Mouse (Mus musculus): Measurements from ENCODE around the gene Gm853. TPM values are rescaled to one million over a fixed set of nuclear protein-coding genes. Genes with fewer than 3 reads are reported as not detected.

Gene Gm853
- polyA plus RNA-seq, 1 experiment, result 0.11 TPM

GRCm38 (mm10) chr4:130236361-130236760 is 14.2 kb upstream of the Gm853 start:
- H3K4me3 ChIP-seq (replicated peaks), result no peak overlapping the region
- H3K36me3 ChIP-seq (replicated peaks; ENCODE audit: low read length), result no peaks in the 10 kb centered on the region
- TF ChIP-seq GATA1 (IDR thresholded peaks at IDR 0.05; ENCODE audit: borderline replicate concordance, low read length) (no peak), FLI1 (IDR thresholded peaks at IDR 0.05; ENCODE audit: low read length) (no peak)
- peaks cover 13% of the 10 kb centered on the region for H3K27me3 ChIP-seq (replicated peaks)
- no peaks in the 10 kb centered on the region for H3K4me1 ChIP-seq
- peaks cover 32% of the 10 kb centered on the region for H3K9me3 ChIP-seq

GRCm38 (mm10) chr4:130224071-130224470 is 1.9 kb upstream of the Gm853 start:
- Histone ChIP-seq H3K27me3 (replicated peaks) (peaks cover 51% of the 10 kb centered on the region), H3K4me3 (replicated peaks) (no peak overlapping the region), H3K9me3 (no peaks in the 10 kb centered on the region), H3K4me1 (peaks cover 3% of the 10 kb centered on the region; the same call in 1 of the 2 replicates), H3K36me3 (replicated peaks; ENCODE audit: low read length) (no peaks in the 10 kb centered on the region)
- TF ChIP-seq FLI1 (IDR thresholded peaks at IDR 0.05; ENCODE audit: low read length) (no peak), GATA1 (IDR thresholded peaks at IDR 0.05; ENCODE audit: borderline replicate concordance, low read length) (no peak)

DNA sequence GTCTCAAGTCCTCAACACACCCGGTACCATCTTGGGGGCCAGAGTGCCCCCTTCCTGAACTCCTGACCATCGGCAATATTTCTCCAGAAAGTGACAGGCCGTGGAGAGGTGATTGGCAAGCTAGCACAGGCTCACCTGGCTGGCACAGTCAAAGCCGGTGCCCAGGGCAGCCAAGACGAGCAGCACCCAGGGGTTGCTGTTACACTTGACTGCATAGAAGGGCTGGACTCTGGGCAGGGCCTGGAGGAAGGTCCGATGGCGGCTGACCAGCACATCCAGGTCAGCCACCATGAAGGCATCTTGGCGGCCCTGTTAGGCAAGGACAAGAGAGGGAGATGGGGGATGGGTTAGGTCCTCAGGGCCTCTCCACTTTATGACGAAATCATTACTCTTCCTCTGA is 2.0 kb downstream of the Gm853 start:
- Histone ChIP-seq H3K36me3 (replicated peaks; ENCODE audit: low read length) (no peaks in the 10 kb centered on the region), H3K9me3 (peaks cover 4% of the 10 kb centered on the region; the same call in 1 of the 2 replicates), H3K27me3 (replicated peaks) (peaks cover 59% of the 10 kb centered on the region), H3K4me3 (replicated peaks) (no peak overlapping the region), H3K4me1 (peaks cover 3% of the 10 kb centered on the region; the same call in 1 of the 2 replicates)
- TF ChIP-seq FLI1 (IDR thresholded peaks at IDR 0.05; ENCODE audit: low read length) (no peak), GATA1 (IDR thresholded peaks at IDR 0.05; ENCODE audit: borderline replicate concordance, low read length) (no peak)

- Histone ChIP-seq H3K27me3 (replicated peaks) (peaks cover 59% of the 10 kb centered on the region), H3K9me3 (peaks cover 6% of the 10 kb centered on the region; the same call in 1 of the 2 replicates), H3K36me3 (replicated peaks; ENCODE audit: low read length) (no peaks in the 10 kb centered on the region), H3K4me1 (peaks cover 22% of the 10 kb centered on the region), H3K4me3 (replicated peaks) (no peak overlapping the region)
- TF ChIP-seq FLI1 (IDR thresholded peaks at IDR 0.05; ENCODE audit: low read length) (no peak), GATA1 (IDR thresholded peaks at IDR 0.05; ENCODE audit: borderline replicate concordance, low read length) (no peak)
Measured at GRCm38 (mm10) chr4:130215392-130215791, 6.8 kb downstream of the Gm853 start.

GRCm38 (mm10) chr4:130213857-130214256 is 8.3 kb downstream of the Gm853 start:
- no peak for TF ChIP-seq FLI1 (IDR thresholded peaks at IDR 0.05; ENCODE audit: low read length)
- no peak for TF ChIP-seq GATA1 (IDR thresholded peaks at IDR 0.05; ENCODE audit: borderline replicate concordance, low read length)
- Histone ChIP-seq H3K27me3 (replicated peaks) (peaks cover 51% of the 10 kb centered on the region), H3K9me3 (peaks cover 6% of the 10 kb centered on the region; the same call in 1 of the 2 replicates), H3K4me3 (replicated peaks) (no peak overlapping the region), H3K36me3 (replicated peaks; ENCODE audit: low read length) (no peaks in the 10 kb centered on the region), H3K4me1 (peaks cover 22% of the 10 kb centered on the region)

DNA sequence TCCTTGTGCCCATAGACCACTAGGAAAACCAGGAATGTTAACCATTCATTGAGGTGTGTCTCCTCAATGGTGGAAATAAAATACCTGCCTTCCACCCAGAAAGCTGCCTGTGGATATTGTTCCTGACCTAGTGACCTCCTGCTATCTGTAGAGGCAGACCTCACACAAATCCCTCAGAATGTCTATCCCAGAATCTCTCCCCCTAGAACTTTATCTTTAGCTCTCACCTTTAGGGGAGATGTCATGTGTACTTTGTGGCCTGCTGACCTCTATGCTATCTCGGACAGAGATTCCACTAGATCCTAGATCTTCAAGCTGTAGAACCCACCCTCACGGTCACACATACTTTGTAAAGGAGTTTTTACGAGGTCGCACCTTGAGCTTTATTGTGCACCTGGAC is 9.0 kb downstream of the Gm853 start:
- no peak for TF ChIP-seq GATA1 (IDR thresholded peaks at IDR 0.05; ENCODE audit: borderline replicate concordance, low read length)
- TF ChIP-seq FLI1 (IDR thresholded peaks at IDR 0.05; ENCODE audit: low read length), result no peak
- H3K36me3 ChIP-seq (replicated peaks; ENCODE audit: low read length), result no peaks in the 10 kb centered on the region
- H3K9me3 ChIP-seq, result peaks cover 6% of the 10 kb centered on the region; the same call in 1 of the 2 replicates
- peaks cover 47% of the 10 kb centered on the region for H3K27me3 ChIP-seq (replicated peaks)
- peaks cover 22% of the 10 kb centered on the region for H3K4me1 ChIP-seq
- H3K4me3 ChIP-seq (replicated peaks), result no peak overlapping the region

- Histone ChIP-seq H3K36me3 (replicated peaks; ENCODE audit: low read length) (no peaks in the 10 kb centered on the region), H3K27me3 (replicated peaks) (peaks cover 44% of the 10 kb centered on the region), H3K4me1 (peaks cover 22% of the 10 kb centered on the region), H3K4me3 (replicated peaks) (no peak overlapping the region), H3K9me3 (peaks cover 10% of the 10 kb centered on the region)
- TF ChIP-seq FLI1 (IDR thresholded peaks at IDR 0.05; ENCODE audit: low read length) (no peak), GATA1 (IDR thresholded peaks at IDR 0.05; ENCODE audit: borderline replicate concordance, low read length) (no peak)
Measured at GRCm38 (mm10) chr4:130212421-130212820, 9.8 kb downstream of the Gm853 start.

DNA sequence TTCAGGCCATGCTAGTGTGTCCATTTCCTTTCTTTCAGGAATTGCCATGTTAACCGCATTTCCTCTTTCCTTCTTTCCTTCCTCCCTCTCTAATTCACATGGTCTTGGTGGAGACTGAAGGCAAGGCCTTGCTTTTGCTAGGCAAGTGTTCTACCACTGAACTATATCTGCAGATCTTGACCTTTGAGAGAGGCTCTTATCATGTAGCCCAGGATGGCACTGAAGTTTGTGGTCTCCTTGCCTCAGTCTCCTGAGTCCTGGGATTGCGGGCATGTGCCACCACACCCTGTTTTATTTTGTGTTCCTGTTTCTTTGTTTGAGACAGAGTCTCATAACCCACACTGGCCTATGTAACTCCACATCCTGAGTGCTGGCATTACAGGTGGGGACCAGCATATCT is 10.3 kb downstream of the Gm853 start:
- TF ChIP-seq FLI1 (IDR thresholded peaks at IDR 0.05; ENCODE audit: low read length) (no peak), GATA1 (IDR thresholded peaks at IDR 0.05; ENCODE audit: borderline replicate concordance, low read length) (no peak)
- H3K27me3 ChIP-seq (replicated peaks), result peaks cover 42% of the 10 kb centered on the region
- peaks cover 16% of the 10 kb centered on the region for H3K9me3 ChIP-seq
- peaks cover 22% of the 10 kb centered on the region for H3K4me1 ChIP-seq
- no peaks in the 10 kb centered on the region for H3K36me3 ChIP-seq (replicated peaks; ENCODE audit: low read length)
- no peak overlapping the region for H3K4me3 ChIP-seq (replicated peaks)

DNA sequence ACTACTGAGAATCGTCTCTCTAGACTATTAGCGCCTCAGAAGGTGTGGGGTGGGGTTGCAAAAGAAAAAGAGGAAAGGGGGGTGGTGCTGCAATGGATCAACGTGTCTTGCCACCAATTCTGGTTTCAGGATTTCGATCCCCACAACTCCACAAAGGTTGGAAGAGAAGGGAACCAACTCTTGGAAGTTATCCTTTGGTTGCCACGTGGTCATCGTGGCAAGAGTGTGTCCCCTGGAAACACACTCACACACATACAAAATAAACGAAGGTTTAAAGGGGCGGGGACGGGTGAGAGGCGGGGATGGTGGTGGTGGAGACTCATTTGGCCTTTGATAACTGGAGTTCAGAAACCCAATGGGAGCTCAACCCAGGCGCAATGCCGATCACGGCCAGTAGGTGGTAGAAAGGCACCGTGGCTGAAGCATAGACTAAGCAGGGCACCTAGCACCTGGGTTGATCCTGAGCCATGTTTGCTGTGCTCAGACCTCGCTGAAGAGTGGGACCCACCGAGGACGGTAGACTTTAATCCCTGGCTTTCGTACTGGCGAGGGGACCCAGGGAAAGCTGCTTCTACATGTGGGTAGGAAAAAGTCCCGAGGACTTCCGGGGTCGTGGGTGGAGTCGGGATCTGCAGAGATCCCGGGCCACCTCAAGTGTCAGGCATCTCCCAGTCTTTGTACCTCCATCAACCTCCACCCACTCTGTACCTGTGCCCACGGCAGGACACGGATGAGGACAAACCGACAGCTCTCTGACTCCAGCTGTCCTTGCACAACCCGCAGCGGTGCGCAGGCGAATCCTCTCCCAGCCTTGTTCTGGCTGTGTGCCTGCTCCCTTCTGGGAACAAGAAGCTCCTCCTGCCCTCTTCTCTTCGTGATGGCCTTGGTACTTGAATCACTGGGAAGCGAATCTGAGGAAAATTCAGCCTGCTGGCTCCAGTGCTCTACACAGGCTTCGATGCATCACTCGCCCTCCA is 23.2 kb downstream of the Gm853 start:
- peaks cover 28% of the 10 kb centered on the region for H3K4me1 ChIP-seq
- peak overlapping the region; percentile 89 for H3K4me3 ChIP-seq (replicated peaks)
- TF ChIP-seq GATA1 (IDR thresholded peaks at IDR 0.05; ENCODE audit: borderline replicate concordance, low read length), result no peak
- TF ChIP-seq FLI1 (IDR thresholded peaks at IDR 0.05; ENCODE audit: low read length), result no peak
- no peaks in the 10 kb centered on the region for H3K36me3 ChIP-seq (replicated peaks; ENCODE audit: low read length)
- H3K27me3 ChIP-seq (replicated peaks), result peaks cover 53% of the 10 kb centered on the region
- peaks cover 24% of the 10 kb centered on the region for H3K9me3 ChIP-seq

- Histone ChIP-seq H3K4me3 (replicated peaks) (peak overlapping the region; percentile 46), H3K27me3 (replicated peaks) (peaks cover 67% of the 10 kb centered on the region), H3K9me3 (peaks cover 9% of the 10 kb centered on the region), H3K4me1 (peaks cover 28% of the 10 kb centered on the region), H3K36me3 (replicated peaks; ENCODE audit: low read length) (no peaks in the 10 kb centered on the region)
- TF ChIP-seq GATA1 (IDR thresholded peaks at IDR 0.05; ENCODE audit: borderline replicate concordance, low read length), result no peak
- no peak for TF ChIP-seq FLI1 (IDR thresholded peaks at IDR 0.05; ENCODE audit: low read length)
Measured at GRCm38 (mm10) chr4:130196542-130196941, 25.7 kb downstream of the Gm853 start.
